Mouse (Mus musculus) E14TG2a.4 (cell line): ENCODE measurements around the gene Grin2b.

Source experiments
- CTCF ChIP-seq: conservative IDR thresholded peaks from 2 replicates; pipeline ENCODE4 v1.5.1; 2014; ENCODE audit warnings: low read length
- POU5F1 ChIP-seq: IDR thresholded peaks from 2 replicates; pipeline ENCODE4 v1.6.1; 2014; ENCODE audit warnings: low read length, borderline replicate concordance

GRCm38 (mm10) chr6:135865832-135866231 is 307.5 kb downstream of the Grin2b start:
- no peak for TF ChIP-seq CTCF
- no peak for TF ChIP-seq POU5F1
